Mouse (Mus musculus) lung, embryonic 14.5 days (tissue): ENCODE measurements around the gene Aff3. TPM values are rescaled to one million over a fixed set of nuclear protein-coding genes. Genes with fewer than 3 reads are reported as not detected.

Experiments
- ATAC-seq: fragments of 200-750 bp; cut with Nextera tagmentation; 2 replicates; pipeline ENCODE4 v1.8.0; 2017; ENCODE audit warnings: mild to moderate bottlenecking, moderate TSS enrichment, moderate library complexity; ENCODE audit not compliant: insufficient read depth
- DNase-seq: peaks from one replicate; pipeline ENCODE4 v3.0.0-alpha.2; 2015
- H3K27ac ChIP-seq: fragments of 300-500 bp; sonication (generic); 2 replicates; pipeline ENCODE4 v1.5.1; 2014; ENCODE audit warnings: low read depth, mild to moderate bottlenecking, moderate library complexity
- H3K27me3 ChIP-seq: fragments of 300-500 bp; sonication (generic); 2 replicates; pipeline ENCODE4 v1.6.1; 2014; ENCODE audit warnings: low read length, control low read depth; ENCODE audit not compliant: insufficient read depth
- H3K36me3 ChIP-seq: fragments of 300-500 bp; sonication (generic); 2 replicates; pipeline ENCODE4 v1.6.1; 2014; ENCODE audit warnings: control low read depth; ENCODE audit not compliant: insufficient read depth
- H3K4me1 ChIP-seq: fragments of 300-500 bp; sonication (generic); 2 replicates; pipeline ENCODE4 v1.6.1; 2014; ENCODE audit warnings: antibody characterized with exemption, control low read depth; ENCODE audit not compliant: insufficient read depth
- H3K4me2 ChIP-seq: fragments of 300-500 bp; sonication (generic); 2 replicates; pipeline ENCODE4 v1.6.1; 2014; ENCODE audit warnings: mild to moderate bottlenecking
- H3K4me3 ChIP-seq: fragments of 300-500 bp; sonication (generic); 2 replicates; pipeline ENCODE4 v1.5.1; 2014; ENCODE audit warnings: low read depth, low read length
- H3K9ac ChIP-seq: fragments of 300-500 bp; sonication (generic); 2 replicates; pipeline ENCODE4 v1.6.1; 2014
- H3K9me3 ChIP-seq: fragments of 300-500 bp; sonication (generic); 2 replicates; pipeline ENCODE4 v1.6.1; 2016; ENCODE audit warnings: low read depth, low read length, control low read depth
- CTCF ChIP-seq: IDR thresholded peaks from 2 replicates; pipeline ENCODE4 v1.5.1; 2016; ENCODE audit warnings: antibody characterized with exemption, low read depth
- WGBS: fragments of 180-500 bp; shearing (Covaris S2); extraction: QIAGEN DNeasy Blood & Tissue Kit; methylation state at CpG from one replicate; pipeline ENCODE4 v1.1.7; 2014; 5-methylcytosine and 5-hydroxymethylcytosine counted together
- polyA plus RNA-seq: library from polyadenylated mRNA; unstranded; fragments of >200 nt; fragmentation: Nextera tagmentation; extraction: Ambion mirVana; gene quantifications from 2 replicates; pipeline ENCODE4 v1.2.1, GENCODE M21; 2014

Aff3 gene
- polyA plus RNA-seq, result 14.5 and 15.2 TPM in 2 replicates

DNA sequence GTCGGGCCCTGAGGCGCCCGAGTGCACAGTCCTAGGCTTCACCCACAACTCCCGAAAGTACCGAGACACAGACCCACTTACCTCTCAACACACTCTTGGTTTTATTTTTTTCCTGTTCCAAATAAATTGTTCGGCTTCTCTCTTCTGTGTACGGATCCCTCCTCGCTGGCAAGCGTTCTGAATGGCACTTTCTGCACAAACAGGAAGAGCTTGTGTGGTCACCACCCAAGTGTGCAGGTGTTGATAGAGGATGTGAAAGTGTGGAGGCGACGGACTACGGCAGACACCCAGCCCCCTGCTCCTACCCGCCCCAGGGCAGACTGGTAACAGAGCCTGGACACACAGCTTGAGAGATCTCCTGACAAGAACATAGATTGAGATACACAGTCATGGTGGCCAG, at the start of gene Aff3:
Gene Aff3, minus strand, starts transcription at position 179 of the 400 bp plus-strand sequence.
- Histone ChIP-seq H3K9ac (no peak within 1 kb of the TSS), H3K27me3 (no peaks in the 10 kb centered on the region), H3K4me1 (peaks cover 5% of the 10 kb centered on the region), H3K4me3 (no peak within 1 kb of the TSS), H3K4me2 (no peak within 1 kb of the TSS), H3K9me3 (no peaks in the 10 kb centered on the region), H3K36me3 (no peaks in the 10 kb centered on the region), H3K27ac (peak within 1 kb of the TSS; percentile 76; the same call in 1 of the 2 replicates)
- TF ChIP-seq CTCF, result no peak
- DNase-seq, result no peak
- ATAC-seq, result no peak
- WGBS, result 69% methylated on average over 13 of the region's 13 CpGs

DNA sequence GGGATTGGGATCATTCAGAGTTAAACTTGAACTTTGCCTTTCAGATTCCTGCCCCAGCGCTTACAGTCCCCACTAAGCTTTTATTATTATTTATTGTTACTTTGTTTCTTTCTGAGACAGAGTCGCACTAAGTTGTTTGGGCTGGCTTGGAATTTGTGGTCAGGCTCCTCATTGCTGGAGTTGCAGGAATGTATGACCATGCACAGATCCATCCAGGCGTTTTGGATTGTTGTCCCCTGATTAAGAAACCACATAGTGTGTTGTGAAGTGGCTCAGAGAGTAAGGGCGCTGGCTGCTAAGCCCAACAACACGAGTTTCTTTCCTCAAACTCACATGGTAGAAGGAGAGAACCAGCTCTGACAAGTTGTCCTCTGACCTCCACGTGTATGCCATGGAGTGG, 35.9 kb upstream of the Aff3 start:
- Histone ChIP-seq H3K36me3 (no peaks in the 10 kb centered on the region), H3K27ac (no peak overlapping the region), H3K9me3 (no peaks in the 10 kb centered on the region), H3K4me3 (no peak overlapping the region), H3K4me2 (no peak overlapping the region), H3K27me3 (no peaks in the 10 kb centered on the region), H3K4me1 (no peaks in the 10 kb centered on the region), H3K9ac (no peak overlapping the region)
- no peak for TF ChIP-seq CTCF
- DNase-seq (peak; percentile 10), ATAC-seq (no peak)
- 57% methylated on average over 6 of the region's 6 CpGs for WGBS

DNA sequence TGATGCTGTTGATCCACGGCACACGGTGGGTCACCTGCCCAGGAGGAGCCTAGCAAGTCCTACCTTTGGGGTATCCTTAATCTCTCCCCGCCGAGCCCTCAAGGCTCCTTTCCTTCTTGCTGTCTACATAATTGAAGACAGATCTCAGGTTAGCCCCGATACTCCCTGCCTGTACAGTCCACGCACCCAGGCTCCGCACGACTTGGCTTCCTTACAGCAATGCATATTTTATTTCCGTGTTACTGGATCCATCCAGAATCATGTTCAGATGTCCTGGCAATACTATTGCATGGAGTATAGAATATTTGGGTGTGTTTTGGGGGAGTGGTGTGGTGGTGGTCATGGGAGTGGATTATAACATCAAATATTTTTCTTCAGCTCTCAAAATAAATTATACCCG, 34.5 kb upstream of the Aff3 start:
- H3K4me2 ChIP-seq, result no peak overlapping the region
- TF ChIP-seq CTCF, result no peak
- no peaks in the 10 kb centered on the region for H3K4me1 ChIP-seq
- WGBS, result 78% methylated on average over 10 of the region's 10 CpGs
- no peak overlapping the region for H3K27ac ChIP-seq
- no peak for DNase-seq
- no peaks in the 10 kb centered on the region for H3K27me3 ChIP-seq
- ATAC-seq, result no peak
- H3K4me3 ChIP-seq, result no peak overlapping the region
- H3K9ac ChIP-seq, result no peak overlapping the region
- H3K9me3 ChIP-seq, result no peaks in the 10 kb centered on the region
- no peaks in the 10 kb centered on the region for H3K36me3 ChIP-seq

GRCm38 (mm10) chr1:38695812-38696681, 31.3 kb upstream of the Aff3 start:
- Histone ChIP-seq H3K36me3 (no peaks in the 10 kb centered on the region), H3K4me2 (no peak overlapping the region), H3K4me3 (no peak overlapping the region), H3K9ac (no peak overlapping the region), H3K27ac (no peak overlapping the region), H3K4me1 (no peaks in the 10 kb centered on the region), H3K9me3 (no peaks in the 10 kb centered on the region), H3K27me3 (no peaks in the 10 kb centered on the region)
- ATAC-seq, result no peak
- 52% methylated on average over 15 of the region's 15 CpGs for WGBS
- DNase-seq, result peak; percentile 32
- no peak for TF ChIP-seq CTCF

- Histone ChIP-seq H3K4me1 (no peaks in the 10 kb centered on the region), H3K27me3 (no peaks in the 10 kb centered on the region), H3K4me3 (no peak overlapping the region), H3K9ac (no peak overlapping the region), H3K4me2 (no peak overlapping the region), H3K27ac (no peak overlapping the region), H3K9me3 (no peaks in the 10 kb centered on the region), H3K36me3 (no peaks in the 10 kb centered on the region)
- no peak for TF ChIP-seq CTCF
- WGBS, result 53% methylated on average over 2 of the region's 2 CpGs
- no peak for DNase-seq
- no peak for ATAC-seq
Measured at GRCm38 (mm10) chr1:38695089-38695811, 30.5 kb upstream of the Aff3 start.

DNA sequence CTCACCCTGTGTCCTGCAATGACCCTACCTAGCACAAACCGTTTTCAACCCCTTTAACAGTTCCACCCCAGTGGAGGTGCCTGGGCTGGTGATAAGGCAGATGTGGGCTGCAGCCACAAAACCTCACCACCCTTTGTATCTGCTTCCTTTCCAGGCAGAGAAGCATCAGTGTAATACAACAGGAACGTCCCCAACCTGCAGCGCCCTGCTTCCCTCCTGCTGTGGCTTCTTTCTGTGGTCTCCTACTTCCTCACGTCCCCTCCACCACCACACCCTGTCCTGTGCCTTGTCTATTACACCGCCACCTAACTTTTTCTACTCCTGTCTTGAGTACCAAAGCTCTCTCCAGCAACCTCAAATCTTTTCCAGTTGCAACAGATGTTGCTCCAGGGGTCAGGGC, 29.4 kb upstream of the Aff3 start:
- WGBS, result 62% methylated on average over 5 of the region's 5 CpGs
- no peak for TF ChIP-seq CTCF
- Histone ChIP-seq H3K9ac (no peak overlapping the region), H3K4me2 (no peak overlapping the region), H3K9me3 (no peaks in the 10 kb centered on the region), H3K36me3 (no peaks in the 10 kb centered on the region), H3K4me1 (no peaks in the 10 kb centered on the region), H3K27ac (no peak overlapping the region), H3K4me3 (no peak overlapping the region), H3K27me3 (no peaks in the 10 kb centered on the region)
- ATAC-seq, result no peak
- DNase-seq, result no peak

GRCm38 (mm10) chr1:38690471-38690870, 25.7 kb upstream of the Aff3 start:
- no peaks in the 10 kb centered on the region for H3K36me3 ChIP-seq
- no peak for ATAC-seq
- no peaks in the 10 kb centered on the region for H3K27me3 ChIP-seq
- no peaks in the 10 kb centered on the region for H3K4me1 ChIP-seq
- no peaks in the 10 kb centered on the region for H3K9me3 ChIP-seq
- H3K4me2 ChIP-seq, result no peak overlapping the region
- TF ChIP-seq CTCF, result no peak
- no peak overlapping the region for H3K4me3 ChIP-seq
- 75% methylated on average over 6 of the region's 6 CpGs for WGBS
- no peak overlapping the region for H3K27ac ChIP-seq
- H3K9ac ChIP-seq, result no peak overlapping the region
- DNase-seq, result no peak
